Mouse (Mus musculus) spleen, adult 2 months (tissue): ENCODE data around the gene Mcm3. TPM values are rescaled to one million over a fixed set of nuclear protein-coding genes. Genes with fewer than 3 reads are reported as not detected.

Source experiments
- DNase-seq, 2 experiments: peaks; one replicate each; pipeline versions ENCODE4 v3.0.0 to v3.0.0-alpha.2; 2012 to 2021; ENCODE audit warnings: low spot score in 2 of 2, low read depth in 1 of 2
- H3K27ac ChIP-seq: fragments of 200-500 bp; 2 replicates; pipeline ENCODE4 v1.5.1; 2012; ENCODE audit warnings: low read length, inconsistent platforms; ENCODE audit not compliant: insufficient read depth
- H3K27me3 ChIP-seq: fragments of 200-500 bp; 2 replicates; pipeline ENCODE4 v1.6.1; 2012; ENCODE audit warnings: mild to moderate bottlenecking, moderate library complexity, low read length, inconsistent platforms; ENCODE audit not compliant: control insufficient read depth, insufficient read depth
- H3K36me3 ChIP-seq: fragments of 200-500 bp; 2 replicates; pipeline ENCODE4 v1.6.1; 2012; ENCODE audit warnings: mild to moderate bottlenecking, low read length, inconsistent platforms; ENCODE audit not compliant: control insufficient read depth, insufficient read depth
- H3K4me1 ChIP-seq: fragments of 200-500 bp; 2 replicates; pipeline ENCODE4 v1.6.1; 2011; ENCODE audit warnings: inconsistent platforms; ENCODE audit not compliant: control insufficient read depth, insufficient read depth, insufficient read length
- H3K4me3 ChIP-seq: fragments of 200-500 bp; 2 replicates; pipeline ENCODE4 v1.5.1; 2011; ENCODE audit warnings: mild to moderate bottlenecking, inconsistent platforms; ENCODE audit not compliant: insufficient read depth, insufficient read length; ENCODE audit errors: extremely low read depth
- CTCF ChIP-seq: fragments of 200-500 bp; IDR thresholded peaks from 2 replicates; pipeline ENCODE4 v1.5.1; 2011; ENCODE audit warnings: mild to moderate bottlenecking, inconsistent platforms; ENCODE audit not compliant: insufficient read depth, insufficient read length, insufficient replicate concordance; ENCODE audit errors: extremely low read depth
- POLR2A ChIP-seq: fragments of 200-500 bp; IDR thresholded peaks from 2 replicates; pipeline ENCODE4 v1.6.1; 2011; ENCODE audit warnings: low read depth, low read length, inconsistent platforms
- WGBS: fragments of 180-500 bp; shearing (Covaris S2); methylation state at CpG from one replicate; pipeline ENCODE4 v1.1.7; 2018; 5-methylcytosine and 5-hydroxymethylcytosine counted together
- polyA plus RNA-seq: library from polyadenylated mRNA; depleted of rRNA; stranded (reverse); fragments of >200 nt; gene quantifications from 2 replicates; pipeline ENCODE4 v1.2.3, GENCODE M21; 2012; rRNA removed

Mcm3 gene
- polyA plus RNA-seq, 1 experiment = 22.6 TPM

- no peak overlapping the region for H3K27ac ChIP-seq
- WGBS = 88% methylated on average over 3 of the region's 3 CpGs
- no peaks in the 10 kb centered on the region for H3K27me3 ChIP-seq
- DNase-seq = no peak
- no peaks in the 10 kb centered on the region for H3K36me3 ChIP-seq
- no peaks in the 10 kb centered on the region for H3K4me1 ChIP-seq
- TF ChIP-seq CTCF (no peak), POLR2A (no peak)
- H3K4me3 ChIP-seq = no peak overlapping the region
These were observed 62.5 kb downstream of the Mcm3 start for GRCm38 (mm10) chr1:20757586-20757985.

GRCm38 (mm10) chr1:20754439-20754838 is 65.7 kb downstream of the Mcm3 start:
- H3K36me3 ChIP-seq = no peaks in the 10 kb centered on the region
- 53% methylated on average over 10 of the region's 10 CpGs for WGBS
- TF ChIP-seq POLR2A = no peak
- TF ChIP-seq CTCF = no peak
- no peak overlapping the region for H3K27ac ChIP-seq
- DNase-seq = no peak
- H3K4me3 ChIP-seq = no peak overlapping the region
- H3K4me1 ChIP-seq = no peaks in the 10 kb centered on the region
- no peaks in the 10 kb centered on the region for H3K27me3 ChIP-seq

Other genes with a start within 250 kb of the Mcm3 start
- gene Pkhd1, start 202.2 kb downstream of the Mcm3 start, polyA plus RNA-seq = 0.04 and 0.05 TPM in 2 replicates
- not detected in 2 replicates for gene Il17a, start 89.4 kb downstream of the Mcm3 start, polyA plus RNA-seq
- gene Il17f, start 29.7 kb downstream of the Mcm3 start, polyA plus RNA-seq = not detected in 2 replicates
- 4.9 and 6.9 TPM in 2 replicates for gene Paqr8, start 70.3 kb upstream of the Mcm3 start, polyA plus RNA-seq
- 0.13 and 0.16 TPM in 2 replicates for gene Efhc1, start 131.3 kb upstream of the Mcm3 start, polyA plus RNA-seq